Mouse (Mus musculus): Measurements from ENCODE around the gene Il21r. TPM values are rescaled to one million over a fixed set of nuclear protein-coding genes. Genes with fewer than 3 reads are reported as not detected.

Il21r gene
- total and polyA plus RNA-seq, 3 experiments, result 103 to 252 (median 142) TPM

- H3K27ac ChIP-seq (ENCODE audit: insufficient read depth, low read depth), result peak overlapping the region; percentile 98
- peak overlapping the region; percentile 97 for H3K9ac ChIP-seq (ENCODE audit: insufficient read depth, low read depth)
- in situ Hi-C loops (cut with MboI; ENCODE audit: low pct_ligation_motif_present, low pct_unique_long_range_greater_than_20kb, low sequenced_read_pairs) (no loop called here), dilution Hi-C loops (cut with MboI; ENCODE audit: extremely low pct_ligation_motif_present, extremely low pct_unique_long_range_greater_than_20kb, low sequenced_read_pairs) (no loop called here)
- H3K27me3 ChIP-seq (replicated peaks), result no peaks in the 10 kb centered on the region
- peaks cover 15 to 49% of the 10 kb centered on the region in 2 experiments for H3K4me1 ChIP-seq (ENCODE audit: control insufficient read depth in 1 of 2, insufficient read depth in 2 of 2)
- H3K79me2 ChIP-seq (replicated peaks; ENCODE audit: control insufficient read depth, extremely low read depth, insufficient read depth, poor library complexity, severe bottlenecking), result peaks cover 57% of the 10 kb centered on the region
- peaks cover 7% of the 10 kb centered on the region for H3K9me3 ChIP-seq (replicated peaks; ENCODE audit: low read length)
- H3K4me3 ChIP-seq (replicated peaks in 1 of 3; ENCODE audit: low read depth in 2 of 3, low read length in 2 of 3, poor library complexity in 1 of 3), result peak overlapping the region; percentile 86 to 99 (median 94)
- H3K36me3 ChIP-seq (replicated peaks in 1 of 2; ENCODE audit: control insufficient read depth in 1 of 2, insufficient read depth in 1 of 2, low read length in 1 of 2), result peaks cover 34 to 46% of the 10 kb centered on the region in 2 experiments
- DNase-seq (ENCODE audit: extremely low read depth), result no peak
- peak overlapping the region; percentile 41 for H3K4me2 ChIP-seq (ENCODE audit: insufficient read depth, low read depth, poor library complexity, severe bottlenecking)
- TF ChIP-seq ELF1 (IDR thresholded peaks at IDR 0.05; ENCODE audit: low read depth, low read length) (no peak), MAZ (IDR thresholded peaks at IDR 0.05; ENCODE audit: low read depth, low read length) (no peak), ZNF384 (IDR thresholded peaks at IDR 0.05; ENCODE audit: low read depth, low read length) (no peak), RCOR1 (conservative IDR thresholded peaks at IDR 0.05; ENCODE audit: low read depth, low read length) (0 out of 2 replicates have a peak, but pooled peaks have one; percentile 44), JUND (conservative IDR thresholded peaks at IDR 0.05; ENCODE audit: low read depth, low read length) (no peak), IRF4 (IDR thresholded peaks at IDR 0.05; ENCODE audit: low read depth, low read length) (no peak), TCF12 (IDR thresholded peaks at IDR 0.05; ENCODE audit: low read depth, low read length) (peak; percentile 52; the same call in 1 of the 2 replicates), EP300 (IDR thresholded peaks at IDR 0.05; ENCODE audit: low read length) (0 out of 2 replicates have a peak, but pooled peaks have one; percentile 19), MXI1 (IDR thresholded peaks at IDR 0.05; ENCODE audit: low read depth, low read length) (peak; percentile 78), NELFE (IDR thresholded peaks at IDR 0.05; ENCODE audit: low read depth, low read length) (peak; percentile 66), E2F4 (IDR thresholded peaks at IDR 0.05; ENCODE audit: insufficient replicate concordance, low read depth, low read length) (no peak), CTCF (conservative IDR thresholded peaks at IDR 0.05 in 1 of 2, IDR thresholded peaks at IDR 0.05 in 1 of 2; ENCODE audit: low read depth in 2 of 2, low read length in 2 of 2) (no peak), GABPA (IDR thresholded peaks at IDR 0.05; ENCODE audit: insufficient replicate concordance, low read depth, low read length) (no peak), ZC3H11A (IDR thresholded peaks at IDR 0.05; ENCODE audit: low read depth, low read length) (no peak), SIN3A (IDR thresholded peaks at IDR 0.05; ENCODE audit: low read length) (peak; percentile 73; the same call in 1 of the 2 replicates), MEF2A (IDR thresholded peaks at IDR 0.05; ENCODE audit: borderline replicate concordance, low read depth, low read length) (no peak), JUN (IDR thresholded peaks at IDR 0.05; ENCODE audit: insufficient read depth, low read depth, low read length) (no peak), MAX (IDR thresholded peaks at IDR 0.05; ENCODE audit: low read length) (peak; percentile 73), CHD2 (IDR thresholded peaks at IDR 0.05; ENCODE audit: low read length) (no peak; the same call in 1 of the 2 replicates), MYC (IDR thresholded peaks at IDR 0.05; ENCODE audit: low read depth, low read length) (peak; percentile 81), TBP (conservative IDR thresholded peaks at IDR 0.05; ENCODE audit: low read depth, low read length) (0 out of 2 replicates have a peak, but pooled peaks have one; percentile 31), SMC3 (IDR thresholded peaks at IDR 0.05; ENCODE audit: low read depth, low read length) (no peak), ZKSCAN1 (IDR thresholded peaks at IDR 0.05; ENCODE audit: borderline replicate concordance, low read depth, low read length) (no peak), POLR2AphosphoS2 (IDR thresholded peaks at IDR 0.05; ENCODE audit: low read depth, low read length) (no peak), ETS1 (conservative IDR thresholded peaks at IDR 0.05; ENCODE audit: low read depth, low read length) (0 out of 2 replicates have a peak, but pooled peaks have one; percentile 25), USF1 (IDR thresholded peaks at IDR 0.05; ENCODE audit: low read depth, low read length) (peak; percentile 37), UBTF (IDR thresholded peaks at IDR 0.05; ENCODE audit: low read depth, low read length) (0 out of 2 replicates have a peak, but pooled peaks have one; percentile 27), NRF1 (IDR thresholded peaks at IDR 0.05; ENCODE audit: low read depth, low read length) (no peak), PAX5 (IDR thresholded peaks at IDR 0.05; ENCODE audit: low read length) (no peak), MAFK (IDR thresholded peaks at IDR 0.05; ENCODE audit: insufficient replicate concordance, low read length) (no peak), POLR2A (IDR thresholded peaks at IDR 0.05; ENCODE audit: low read depth, low read length) (peak; percentile 47; the same call in 1 of the 2 replicates), USF2 (conservative IDR thresholded peaks at IDR 0.05; ENCODE audit: low read depth, low read length) (no peak), BHLHE40 (IDR thresholded peaks at IDR 0.05; ENCODE audit: low read depth, low read length) (peak; percentile 49; the same call in 1 of the 2 replicates), KAT2A (IDR thresholded peaks at IDR 0.05; ENCODE audit: insufficient replicate concordance, low read length) (0 out of 2 replicates have a peak, but pooled peaks have one; percentile 35), ZMIZ1 (IDR thresholded peaks at IDR 0.05; ENCODE audit: low read depth, low read length) (0 out of 2 replicates have a peak, but pooled peaks have one; percentile 37), RAD21 (IDR thresholded peaks at IDR 0.05; ENCODE audit: low read depth, low read length) (no peak), CHD1 (IDR thresholded peaks at IDR 0.05; ENCODE audit: low read depth, low read length) (peak; percentile 78; the same call in 1 of the 2 replicates)
Observed at GRCm38 (mm10) chr7:125604362-125605319, 1.4 kb downstream of the Il21r start.
